Comparison of ENCODE assay signal across 16 mouse cellular contexts in genomic region chr1:126011661-126012091, GRCm38 (mm10).
"Had no signal": no experiment of that assay in that cellular context is flagged by ENCODE, and none has a peak within 500 bp of the region (broad histone marks: within the 10 kb centered on the region; RNA-seq: fewer than 3 reads in every experiment).

No protein-coding gene starts in this region.

- H3K4me1 ChIP-seq: limb, embryonic 12.5 days; liver, embryonic 13.5 days; lung, embryonic 15.5 days; megakaryocyte, embryonic 14.5 days; neural tube, embryonic 12.5 days; stomach, embryonic 15.5 days had no signal

- ATAC-seq: liver, postnatal 0 days had no signal

- DNase-seq: kidney, adult 18-20 months; kidney, postnatal 25 days; liver; liver, embryonic 13.5 days; liver, postnatal 0 days; lung, postnatal 14 days; right cerebral cortex, postnatal 14 days; thymus, adult 2 months; thymus, postnatal 36 days had no signal

- H3K36me3 ChIP-seq: limb, embryonic 12.5 days; liver, embryonic 13.5 days; midbrain, embryonic 12.5 days; neural tube, embryonic 12.5 days; stomach, embryonic 15.5 days had no signal

- H3K4me3 ChIP-seq: limb, embryonic 12.5 days; liver, embryonic 13.5 days; lung, embryonic 15.5 days; megakaryocyte, embryonic 14.5 days; midbrain, embryonic 12.5 days; neural tube, embryonic 12.5 days; stomach, embryonic 15.5 days had no signal

- H3K27ac ChIP-seq: limb, embryonic 12.5 days; liver, embryonic 13.5 days; lung, embryonic 15.5 days; macrophage; midbrain, embryonic 12.5 days; neural tube, embryonic 12.5 days; stomach, embryonic 15.5 days had no signal

- H3K27me3 ChIP-seq: limb, embryonic 12.5 days; liver, embryonic 13.5 days; lung, embryonic 15.5 days; megakaryocyte, embryonic 14.5 days; midbrain, embryonic 12.5 days; neural tube, embryonic 12.5 days; stomach, embryonic 15.5 days had no signal

- H3K9ac ChIP-seq: limb, embryonic 12.5 days; liver, embryonic 13.5 days; liver, postnatal 0 days; lung, embryonic 15.5 days; midbrain, embryonic 12.5 days; neural tube, embryonic 12.5 days; stomach, embryonic 15.5 days had no signal

- H3K9me3 ChIP-seq: limb, embryonic 12.5 days; liver, embryonic 13.5 days; lung, embryonic 15.5 days; midbrain, embryonic 12.5 days; neural tube, embryonic 12.5 days; stomach, embryonic 15.5 days had no signal

- H3K4me2 ChIP-seq: limb, embryonic 12.5 days; liver, embryonic 13.5 days; lung, embryonic 15.5 days; midbrain, embryonic 12.5 days; neural tube, embryonic 12.5 days; stomach, embryonic 15.5 days had no signal
